Mouse (Mus musculus): Measurements from ENCODE around the gene Duox2. TPM values are rescaled to one million over a fixed set of nuclear protein-coding genes. Genes with fewer than 3 reads are reported as not detected.

The Duox2 gene
- polyA plus RNA-seq, 1 experiment from 2014 or later: not detected

GRCm38 (mm10) chr2:122300656-122301020 is 2.4 kb upstream of the Duox2 start:
- WGBS: 5% methylated on average over 14 of the region's 14 CpGs
- no peaks in the 10 kb centered on the region for H3K36me3 ChIP-seq (replicated peaks)
- peaks cover 44% of the 10 kb centered on the region for H3K4me1 ChIP-seq
- H3K27me3 ChIP-seq (replicated peaks): peaks cover 88% of the 10 kb centered on the region
- H3K9me3 ChIP-seq: no peaks in the 10 kb centered on the region
- peak; percentile 3; the same call in 1 of the 2 replicates for ATAC-seq (replicated peaks)
- no peak overlapping the region for H3K27ac ChIP-seq
- peak overlapping the region; percentile 43 for H3K4me3 ChIP-seq
- H3K9ac ChIP-seq: no peak overlapping the region
- peak overlapping the region; percentile 90 for H3K4me2 ChIP-seq

GRCm38 (mm10) chr2:122299911-122300655 is 1.8 kb upstream of the Duox2 start:
- H3K4me2 ChIP-seq: no peak overlapping the region
- ATAC-seq (replicated peaks): no peak
- H3K4me3 ChIP-seq: no peak overlapping the region
- H3K4me1 ChIP-seq: peaks cover 44% of the 10 kb centered on the region
- H3K27ac ChIP-seq: no peak overlapping the region
- no peak overlapping the region for H3K9ac ChIP-seq
- WGBS: 10% methylated on average over 14 of the region's 14 CpGs
- H3K36me3 ChIP-seq (replicated peaks): no peaks in the 10 kb centered on the region
- no peaks in the 10 kb centered on the region for H3K9me3 ChIP-seq
- peaks cover 90% of the 10 kb centered on the region for H3K27me3 ChIP-seq (replicated peaks)

GRCm38 (mm10) chr2:122298596-122299490 is 594 bp upstream of the Duox2 start, which contains the start of gene Duoxa2:
Duoxa2 (plus strand) TSS chr2:122298900.
- no peak within 1 kb of the TSS for H3K9ac ChIP-seq
- ATAC-seq (replicated peaks): no peak

GRCm38 (mm10) chr2:122297271-122298095 is 766 bp downstream of the Duox2 start:
- WGBS: 1% methylated on average over 35 of the region's 35 CpGs
- peaks cover 44% of the 10 kb centered on the region for H3K4me1 ChIP-seq
- peak overlapping the region; percentile 46 for H3K4me2 ChIP-seq
- H3K9ac ChIP-seq: no peak overlapping the region
- no peak for ATAC-seq (replicated peaks)
- no peaks in the 10 kb centered on the region for H3K9me3 ChIP-seq
- H3K27ac ChIP-seq: no peak overlapping the region
- H3K27me3 ChIP-seq (replicated peaks): peaks cover 81% of the 10 kb centered on the region
- peak overlapping the region; percentile 21 for H3K4me3 ChIP-seq
- H3K36me3 ChIP-seq (replicated peaks): no peaks in the 10 kb centered on the region

More at GRCm38 (mm10) chr2:122298596-122299490, 594 bp upstream of the Duox2 start, which contains the start of gene Duoxa2:
- under 1% methylated on average over 43 of the region's 43 CpGs for WGBS
- no peaks in the 10 kb centered on the region for H3K36me3 ChIP-seq (replicated peaks)
- H3K4me3 ChIP-seq: peak within 1 kb of the TSS; percentile 26
- peaks cover 90% of the 10 kb centered on the region for H3K27me3 ChIP-seq (replicated peaks)
- H3K27ac ChIP-seq: no peak within 1 kb of the TSS
- H3K4me2 ChIP-seq: peak within 1 kb of the TSS; percentile 46
- H3K4me1 ChIP-seq: peaks cover 44% of the 10 kb centered on the region
- no peaks in the 10 kb centered on the region for H3K9me3 ChIP-seq

- peaks cover 59% of the 10 kb centered on the region for H3K27me3 ChIP-seq (replicated peaks)
- H3K27ac ChIP-seq: no peak overlapping the region
- WGBS: 7% methylated on average over 7 of the region's 7 CpGs
- no peaks in the 10 kb centered on the region for H3K9me3 ChIP-seq
- no peak overlapping the region for H3K4me2 ChIP-seq
- H3K4me1 ChIP-seq: peaks cover 26% of the 10 kb centered on the region
- ATAC-seq (replicated peaks): no peak
- no peak overlapping the region for H3K4me3 ChIP-seq
- no peak overlapping the region for H3K9ac ChIP-seq
- H3K36me3 ChIP-seq (replicated peaks): no peaks in the 10 kb centered on the region
Observed at GRCm38 (mm10) chr2:122294916-122295315, 3.3 kb downstream of the Duox2 start.

GRCm38 (mm10) chr2:122286137-122286536 is 12.1 kb downstream of the Duox2 start:
- WGBS: 61% methylated on average over 7 of the region's 7 CpGs
- H3K27ac ChIP-seq: no peak overlapping the region
- no peaks in the 10 kb centered on the region for H3K9me3 ChIP-seq
- H3K4me3 ChIP-seq: no peak overlapping the region
- no peak for ATAC-seq (replicated peaks)
- no peaks in the 10 kb centered on the region for H3K4me1 ChIP-seq
- H3K9ac ChIP-seq: no peak overlapping the region
- no peaks in the 10 kb centered on the region for H3K36me3 ChIP-seq (replicated peaks)
- no peaks in the 10 kb centered on the region for H3K27me3 ChIP-seq (replicated peaks)
- H3K4me2 ChIP-seq: no peak overlapping the region

GRCm38 (mm10) chr2:122284091-122284490 is 14.2 kb downstream of the Duox2 start:
- H3K27ac ChIP-seq: no peak overlapping the region
- WGBS: 91% methylated on average over 9 of the region's 9 CpGs
- H3K36me3 ChIP-seq (replicated peaks): no peaks in the 10 kb centered on the region
- no peak for ATAC-seq (replicated peaks)
- H3K27me3 ChIP-seq (replicated peaks): no peaks in the 10 kb centered on the region
- no peak overlapping the region for H3K4me3 ChIP-seq
- no peak overlapping the region for H3K4me2 ChIP-seq
- no peaks in the 10 kb centered on the region for H3K4me1 ChIP-seq
- H3K9me3 ChIP-seq: no peaks in the 10 kb centered on the region
- H3K9ac ChIP-seq: no peak overlapping the region

- Histone ChIP-seq H3K4me2 (no peak overlapping the region), H3K9me3 (no peaks in the 10 kb centered on the region), H3K4me1 (no peaks in the 10 kb centered on the region), H3K9ac (no peak overlapping the region), H3K36me3 (replicated peaks) (no peaks in the 10 kb centered on the region), H3K4me3 (no peak overlapping the region), H3K27ac (no peak overlapping the region), H3K27me3 (replicated peaks) (no peaks in the 10 kb centered on the region)
- ATAC-seq (replicated peaks): no peak
- WGBS: 94% methylated on average over 3 of the region's 3 CpGs
Observed at GRCm38 (mm10) chr2:122278769-122279168, 19.5 kb downstream of the Duox2 start.

GRCm38 (mm10) chr2:122266407-122267193 is 31.6 kb downstream of the Duox2 start:
- no peaks in the 10 kb centered on the region for H3K9me3 ChIP-seq
- no peak overlapping the region for H3K9ac ChIP-seq
- H3K4me3 ChIP-seq: no peak overlapping the region
- WGBS: 92% methylated on average over 7 of the region's 7 CpGs
- H3K4me1 ChIP-seq: peaks cover 16% of the 10 kb centered on the region
- no peak overlapping the region for H3K27ac ChIP-seq
- no peak for ATAC-seq (replicated peaks)
- no peaks in the 10 kb centered on the region for H3K27me3 ChIP-seq (replicated peaks)
- no peaks in the 10 kb centered on the region for H3K36me3 ChIP-seq (replicated peaks)
- no peak overlapping the region for H3K4me2 ChIP-seq

- H3K27ac ChIP-seq: peak overlapping the region; percentile 70
- no peak overlapping the region for H3K4me3 ChIP-seq
- 21% methylated on average over 3 of the region's 3 CpGs for WGBS
Observed at GRCm38 (mm10) chr2:122264690-122265089, 33.6 kb downstream of the Duox2 start.

GRCm38 (mm10) chr2:122260729-122261128 is 37.5 kb downstream of the Duox2 start:
- no peaks in the 10 kb centered on the region for H3K36me3 ChIP-seq (replicated peaks)
- peaks cover 16% of the 10 kb centered on the region for H3K4me1 ChIP-seq
- no peak overlapping the region for H3K4me2 ChIP-seq

More at GRCm38 (mm10) chr2:122264690-122265089, 33.6 kb downstream of the Duox2 start:
- Histone ChIP-seq H3K9ac (no peak overlapping the region), H3K4me2 (no peak overlapping the region), H3K27me3 (replicated peaks) (no peaks in the 10 kb centered on the region), H3K4me1 (peaks cover 16% of the 10 kb centered on the region), H3K36me3 (replicated peaks) (no peaks in the 10 kb centered on the region), H3K9me3 (no peaks in the 10 kb centered on the region)
- peak; percentile 91 for ATAC-seq (replicated peaks)

More at GRCm38 (mm10) chr2:122260729-122261128, 37.5 kb downstream of the Duox2 start:
- H3K27ac ChIP-seq: no peak overlapping the region
- H3K27me3 ChIP-seq (replicated peaks): no peaks in the 10 kb centered on the region
- H3K9me3 ChIP-seq: no peaks in the 10 kb centered on the region
- H3K9ac ChIP-seq: no peak overlapping the region
- no peak for ATAC-seq (replicated peaks)
- 92% methylated on average over 5 of the region's 5 CpGs for WGBS
- no peak overlapping the region for H3K4me3 ChIP-seq

All from midbrain, embryonic 15.5 days (tissue).